Mouse (Mus musculus) embryonic fibroblast, embryonic 13.5 days (primary cell): ENCODE results near the gene Cfap221. TPM values are rescaled to one million over a fixed set of nuclear protein-coding genes. Genes with fewer than 3 reads are reported as not detected.
A peak's percentile ranks its signal among the peaks of the same experiment; 100 is the strongest.

ENCODE experiments used
- H3K27ac ChIP-seq: 2 replicates; pipeline ENCODE4 v1.5.1; 2012; ENCODE audit warnings: low read length, control low read depth, inconsistent platforms; ENCODE audit not compliant: insufficient read depth
- H3K4me1 ChIP-seq: 2 replicates; pipeline ENCODE4 v1.6.1; 2011; ENCODE audit warnings: low read length; ENCODE audit not compliant: control insufficient read depth, insufficient read depth
- H3K4me3 ChIP-seq: 2 replicates; pipeline ENCODE4 v1.5.1; 2011; ENCODE audit warnings: mild to moderate bottlenecking, control low read depth, low read length; ENCODE audit not compliant: insufficient read depth
- CTCF ChIP-seq: IDR thresholded peaks from 2 replicates; pipeline ENCODE4 v1.5.1; 2011; ENCODE audit warnings: mild to moderate bottlenecking, control low read depth, low read length, moderate library complexity, borderline replicate concordance; ENCODE audit not compliant: insufficient read depth
- POLR2A ChIP-seq: IDR thresholded peaks from 2 replicates; pipeline ENCODE4 v1.6.1; 2011; ENCODE audit warnings: low read depth, mild to moderate bottlenecking, control low read depth, low read length, moderate library complexity
- polyA plus RNA-seq: library from polyadenylated mRNA; stranded (reverse); fragments of >200 nt; gene quantifications from 2 replicates; pipeline ENCODE4 v1.2.4, GENCODE M21; 2011; ENCODE audit warnings: low read depth; ENCODE audit not compliant: missing spikeins, insufficient read length

Gene Cfap221
- polyA plus RNA-seq, 1 experiment = not detected

DNA sequence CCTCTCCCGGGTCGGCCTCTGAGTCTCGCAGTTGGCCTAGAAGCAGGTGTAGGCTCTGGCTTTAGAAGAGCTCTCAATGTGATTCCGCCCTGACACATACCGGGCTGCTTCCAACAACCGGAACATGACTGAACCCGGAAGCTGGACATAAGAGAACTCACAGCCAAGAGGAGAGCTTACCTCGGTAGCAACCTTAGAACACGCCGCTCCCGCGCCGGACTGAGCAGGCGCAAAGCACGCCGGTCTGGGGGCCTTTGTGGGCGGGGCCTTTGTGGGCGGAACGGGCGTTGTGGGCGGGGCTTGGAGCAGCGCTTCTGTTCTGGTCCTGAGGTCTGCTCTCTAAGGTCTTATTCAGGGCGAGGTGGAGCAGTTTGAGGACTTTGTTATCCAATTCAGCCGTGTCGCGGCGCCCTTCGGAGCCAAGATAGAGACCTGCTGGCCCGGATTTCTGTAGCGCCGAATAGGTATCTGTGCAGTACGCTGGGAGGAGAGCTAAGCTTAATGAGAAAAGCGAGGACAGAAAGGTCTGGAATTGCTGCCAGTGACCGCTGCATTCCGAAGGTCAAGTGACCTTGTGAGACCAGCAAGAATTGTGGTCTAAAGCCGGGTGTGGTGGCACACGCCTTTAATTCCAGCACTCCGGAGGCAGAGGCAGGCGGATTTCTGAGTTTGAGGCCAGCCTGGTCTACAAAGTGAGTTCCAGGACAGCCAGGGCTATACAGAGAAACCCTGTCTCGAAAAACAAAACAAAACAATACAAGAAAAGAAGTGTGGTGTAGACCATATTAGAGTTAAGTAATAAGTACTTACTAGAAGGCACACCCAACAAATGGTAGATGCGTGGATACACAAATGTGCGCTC lies 83.8 kb downstream of the Cfap221 start, which contains the start of gene Tmem177:
Gene Tmem177, minus strand, starts transcription at position 256 of the 862 bp plus-strand sequence.
- TF ChIP-seq CTCF (no peak), POLR2A (peak; percentile 92)
- Histone ChIP-seq H3K4me3 (peak within 1 kb of the TSS; percentile 60), H3K4me1 (no peaks in the 10 kb centered on the region; the same call in 1 of the 2 replicates), H3K27ac (no peak within 1 kb of the TSS)

DNA sequence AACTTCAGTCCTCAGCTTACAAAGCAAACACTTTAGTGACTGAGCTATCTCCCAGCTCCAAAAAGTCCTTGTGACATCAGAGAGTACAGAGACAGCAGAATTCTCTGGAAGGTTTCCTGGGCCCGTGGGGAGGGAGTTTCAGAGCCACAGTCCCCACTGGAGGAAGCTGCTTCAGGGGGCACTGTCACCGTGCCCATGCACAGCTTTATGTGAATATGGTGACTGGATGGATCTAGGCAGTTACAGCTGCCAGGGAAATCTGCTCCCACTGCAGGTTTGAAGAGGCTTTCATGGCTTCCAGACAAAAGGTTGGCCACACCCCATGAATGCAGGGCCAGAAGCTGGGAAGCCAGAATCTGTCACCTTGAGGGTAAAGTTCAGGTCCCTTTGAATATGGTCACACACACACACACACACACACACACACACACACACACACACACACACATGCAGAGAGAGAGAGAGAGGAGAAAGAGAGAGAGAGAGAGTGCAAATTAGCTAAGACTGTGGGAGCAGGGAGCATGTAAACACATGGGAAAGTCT lies 89.8 kb downstream of the Cfap221 start:
- no peak overlapping the region for H3K4me3 ChIP-seq
- H3K27ac ChIP-seq = no peak overlapping the region
- TF ChIP-seq CTCF (no peak), POLR2A (no peak)

GRCm38 (mm10) chr1:119903231-119903620 lies 93.8 kb downstream of the Cfap221 start:
- Histone ChIP-seq H3K27ac (no peak overlapping the region), H3K4me3 (no peak overlapping the region), H3K4me1 (no peaks in the 10 kb centered on the region)
- TF ChIP-seq POLR2A (no peak), CTCF (no peak)

More for the DNA sequence above, 89.8 kb downstream of the Cfap221 start:
- H3K4me1 ChIP-seq = no peaks in the 10 kb centered on the region; the same call in 1 of the 2 replicates

DNA sequence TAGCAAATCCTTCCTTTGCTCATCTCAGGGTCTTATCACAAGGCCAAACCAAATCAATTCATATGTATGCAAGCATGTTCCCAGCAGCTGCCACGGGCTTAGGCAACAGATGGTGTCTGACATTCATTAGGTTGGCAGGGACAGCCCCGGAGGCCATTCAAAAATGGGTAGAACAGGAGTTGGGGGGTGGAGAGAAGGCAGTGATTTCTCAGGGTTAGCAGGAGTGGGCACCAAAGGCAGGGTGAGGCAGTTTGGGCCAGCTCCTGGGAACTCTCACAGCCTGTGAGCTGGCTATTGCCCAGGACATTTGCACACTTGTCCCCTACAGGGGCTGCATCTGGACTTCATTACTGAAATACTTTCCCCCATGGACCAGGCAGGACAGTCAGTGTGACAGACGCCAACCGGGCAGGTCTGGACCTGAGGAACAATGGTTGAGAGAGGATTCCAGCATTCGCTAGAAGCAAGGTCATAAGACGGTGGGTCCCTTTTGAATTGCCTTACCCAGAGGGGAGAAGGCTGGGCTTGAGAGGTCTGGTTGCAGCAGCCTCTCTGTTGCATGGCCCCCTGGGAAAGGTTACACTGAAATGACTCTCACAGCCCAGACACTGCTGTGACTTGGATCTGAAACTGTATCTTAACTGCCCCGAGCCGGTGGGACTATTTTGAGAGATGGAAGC lies 94.3 kb downstream of the Cfap221 start:
- no peak overlapping the region for H3K27ac ChIP-seq
- TF ChIP-seq POLR2A (no peak), CTCF (no peak)
- no peak overlapping the region for H3K4me3 ChIP-seq
- no peaks in the 10 kb centered on the region for H3K4me1 ChIP-seq

- TF ChIP-seq CTCF = no peak
- TF ChIP-seq POLR2A = no peak
Measured at GRCm38 (mm10) chr1:119899195-119900123, 97.6 kb downstream of the Cfap221 start.

DNA sequence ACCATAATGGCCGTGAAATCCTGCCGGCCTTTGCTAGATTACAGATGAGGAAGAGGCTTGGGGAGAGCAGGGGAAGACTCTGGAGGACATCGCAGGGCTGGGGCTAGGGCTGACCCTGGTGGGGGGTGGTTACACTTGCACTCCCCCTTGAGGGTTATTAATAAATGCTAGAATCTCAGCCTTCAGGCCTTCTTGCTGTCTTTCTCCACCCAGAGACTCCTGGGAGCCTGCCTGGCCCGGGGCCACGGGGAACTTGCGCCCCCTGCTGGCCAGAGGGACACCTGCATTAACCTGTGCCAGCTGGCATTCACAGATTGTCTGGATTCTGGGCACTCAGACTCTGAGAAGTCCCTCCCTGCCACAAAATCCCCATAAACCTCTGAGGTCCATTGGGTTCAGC lies 102.1 kb downstream of the Cfap221 start:
- H3K4me3 ChIP-seq = no peak overlapping the region
- no peak for TF ChIP-seq POLR2A
- peak; percentile 49; the same call in 1 of the 2 replicates for TF ChIP-seq CTCF
- H3K27ac ChIP-seq = no peak overlapping the region

More at GRCm38 (mm10) chr1:119899195-119900123, 97.6 kb downstream of the Cfap221 start:
- Histone ChIP-seq H3K27ac (no peak overlapping the region), H3K4me1 (no peaks in the 10 kb centered on the region), H3K4me3 (no peak overlapping the region)

GRCm38 (mm10) chr1:119893600-119893999 lies 103.4 kb downstream of the Cfap221 start:
- no peak overlapping the region for H3K4me3 ChIP-seq
- no peaks in the 10 kb centered on the region for H3K4me1 ChIP-seq
- TF ChIP-seq POLR2A (no peak), CTCF (no peak)
- H3K27ac ChIP-seq = no peak overlapping the region

More for the DNA sequence above, 102.1 kb downstream of the Cfap221 start:
- H3K4me1 ChIP-seq = no peaks in the 10 kb centered on the region

- H3K4me3 ChIP-seq = no peak overlapping the region
- no peak for TF ChIP-seq POLR2A
- TF ChIP-seq CTCF = no peak
- no peak overlapping the region for H3K27ac ChIP-seq
- H3K4me1 ChIP-seq = no peaks in the 10 kb centered on the region
Measured at GRCm38 (mm10) chr1:119892933-119893332, 104.1 kb downstream of the Cfap221 start.

- no peaks in the 10 kb centered on the region for H3K4me1 ChIP-seq
- no peak for TF ChIP-seq POLR2A
- no peak for TF ChIP-seq CTCF
- H3K4me3 ChIP-seq = no peak overlapping the region
- H3K27ac ChIP-seq = no peak overlapping the region
Measured at GRCm38 (mm10) chr1:119891865-119892264, 105.2 kb downstream of the Cfap221 start.

GRCm38 (mm10) chr1:119891149-119891548 lies 105.9 kb downstream of the Cfap221 start:
- Histone ChIP-seq H3K4me3 (no peak overlapping the region), H3K27ac (no peak overlapping the region), H3K4me1 (no peaks in the 10 kb centered on the region)
- TF ChIP-seq CTCF = no peak
- TF ChIP-seq POLR2A = no peak
